Mouse (Mus musculus) c-Kit-positive CD71-positive TER-119-positive erythroid progenitor cells, embryonic 14.5 days (primary cell): ENCODE measurements around the gene Gtpbp4.
"Not testable (repeated sequence)": the region's sequence is repeated elsewhere in the genome, so short reads cannot be mapped to it uniquely, and the experiment has no call there.

ENCODE experiments used
- DNase-seq: peaks from one replicate; pipeline ENCODE4 v3.0.0-alpha.2; 2013; ENCODE audit warnings: low spot score

Gene Gtpbp4

DNA sequence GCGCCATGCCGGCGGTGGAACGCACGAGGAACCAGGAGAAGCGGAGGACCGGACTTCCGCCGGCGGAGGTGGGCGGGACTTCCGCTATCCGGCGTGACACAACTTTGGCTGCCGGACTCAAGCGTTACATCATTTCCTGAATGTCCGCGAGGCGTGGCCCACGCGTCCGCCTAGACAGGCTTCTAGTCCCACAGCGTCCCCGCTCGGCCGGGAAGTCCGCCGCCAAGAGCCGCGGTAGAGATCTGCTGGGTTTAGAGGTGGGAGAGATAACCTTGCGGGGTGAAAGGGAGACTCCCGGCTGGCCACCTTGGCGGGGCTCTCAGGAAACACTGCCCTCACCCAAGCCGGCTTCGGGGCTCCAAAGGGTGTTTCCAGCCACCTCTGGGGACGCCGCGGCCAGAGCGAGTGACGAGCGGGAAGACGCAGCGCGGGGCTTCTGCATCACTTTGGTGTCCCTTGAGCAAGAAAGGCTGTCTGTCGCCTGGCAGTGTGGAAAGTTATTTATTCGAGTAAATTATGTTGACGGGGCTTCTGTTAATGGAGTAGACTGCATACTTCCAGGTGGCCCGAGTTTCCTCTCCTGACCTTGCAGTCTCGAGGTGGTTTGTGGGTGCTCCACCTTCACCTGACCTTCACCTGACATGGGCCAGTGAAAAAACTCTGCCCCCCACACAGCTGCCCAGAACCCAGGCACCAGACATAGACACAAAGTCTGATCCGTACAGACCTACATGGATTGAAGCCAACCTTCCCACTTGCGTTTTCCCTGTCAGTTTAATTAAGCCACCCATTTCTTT is at the start of gene Gtpbp4:
TSS of gene Gtpbp4 (minus strand) at position 94 of the 797 bp plus-strand sequence.
- peak; percentile 97 for DNase-seq

DNA sequence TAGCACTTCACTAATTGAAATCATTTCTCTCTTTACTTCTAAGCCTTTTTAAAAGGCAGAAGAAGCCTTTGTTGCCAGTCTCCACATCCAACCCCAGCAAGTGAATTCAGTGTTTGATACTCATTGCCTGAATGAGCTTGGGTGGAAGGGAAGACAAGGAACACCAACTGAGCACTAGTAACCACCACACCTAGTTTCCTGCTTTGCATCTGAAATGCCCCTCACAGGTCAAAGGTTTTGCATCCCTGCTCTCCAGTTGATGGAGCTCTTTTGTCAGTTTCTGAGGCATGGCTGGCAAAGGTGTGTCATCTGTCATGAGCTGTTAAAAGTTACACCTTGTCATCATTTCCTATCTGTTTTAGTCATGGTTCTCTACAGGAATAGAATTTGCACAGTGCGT is 48.8 kb upstream of the Gtpbp4 start:
- no peak for DNase-seq

DNA sequence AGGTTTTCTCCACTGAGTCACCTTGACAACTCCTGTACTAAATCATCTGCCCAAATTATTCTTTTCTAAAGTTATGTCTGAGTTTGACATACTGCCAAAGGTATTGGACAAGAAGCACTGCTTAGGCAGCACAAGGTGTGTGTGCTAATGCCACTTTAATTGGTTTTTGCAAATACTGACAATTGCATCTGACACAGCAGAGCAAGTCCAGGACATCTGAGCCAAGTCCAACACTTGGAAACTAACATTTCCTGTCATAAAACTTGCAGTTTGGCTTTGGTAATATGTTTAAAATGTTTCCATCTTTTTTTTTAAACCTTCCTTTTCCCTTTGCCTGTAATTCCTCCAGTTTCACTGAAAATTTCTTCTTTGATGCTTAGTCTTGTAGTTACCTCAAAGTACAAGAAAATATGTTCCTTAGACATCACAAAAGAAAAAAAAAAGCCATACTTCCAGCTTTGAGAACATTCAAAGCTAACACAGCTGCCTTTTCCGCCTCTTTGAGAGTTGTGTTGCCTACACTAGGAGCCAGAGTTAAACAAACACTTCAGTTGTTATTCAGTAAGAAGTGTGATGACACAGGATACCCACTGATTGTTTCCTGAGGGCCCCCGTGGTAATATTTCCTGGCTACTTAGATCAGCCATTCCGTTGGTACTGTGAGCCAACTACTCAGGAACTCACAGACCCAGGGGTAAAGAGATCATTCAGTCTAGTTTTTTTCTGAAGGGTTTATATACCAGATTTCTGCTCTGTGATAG is 47.6 kb upstream of the Gtpbp4 start:
- no peak for DNase-seq

DNA sequence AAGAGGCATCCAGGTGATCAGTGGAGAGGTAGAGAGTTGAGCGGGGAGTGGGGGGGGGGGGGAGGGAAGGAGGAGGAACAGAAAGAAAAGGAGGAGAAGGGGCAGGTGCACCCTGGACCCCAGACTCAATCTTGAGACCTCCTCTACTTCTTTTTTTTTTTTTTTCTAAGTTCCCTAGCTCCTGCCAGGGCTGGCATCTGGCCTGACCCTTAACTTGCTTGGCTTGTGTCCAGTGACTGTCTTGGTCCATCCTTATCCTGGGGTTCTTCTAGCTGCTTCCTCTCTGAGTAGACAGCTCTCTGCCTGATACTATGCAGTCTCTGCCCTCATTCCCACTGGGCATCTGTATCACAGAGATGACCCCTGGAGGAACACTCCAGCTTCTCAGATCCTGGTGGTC is 44.7 kb upstream of the Gtpbp4 start:
- DNase-seq = no peak

DNA sequence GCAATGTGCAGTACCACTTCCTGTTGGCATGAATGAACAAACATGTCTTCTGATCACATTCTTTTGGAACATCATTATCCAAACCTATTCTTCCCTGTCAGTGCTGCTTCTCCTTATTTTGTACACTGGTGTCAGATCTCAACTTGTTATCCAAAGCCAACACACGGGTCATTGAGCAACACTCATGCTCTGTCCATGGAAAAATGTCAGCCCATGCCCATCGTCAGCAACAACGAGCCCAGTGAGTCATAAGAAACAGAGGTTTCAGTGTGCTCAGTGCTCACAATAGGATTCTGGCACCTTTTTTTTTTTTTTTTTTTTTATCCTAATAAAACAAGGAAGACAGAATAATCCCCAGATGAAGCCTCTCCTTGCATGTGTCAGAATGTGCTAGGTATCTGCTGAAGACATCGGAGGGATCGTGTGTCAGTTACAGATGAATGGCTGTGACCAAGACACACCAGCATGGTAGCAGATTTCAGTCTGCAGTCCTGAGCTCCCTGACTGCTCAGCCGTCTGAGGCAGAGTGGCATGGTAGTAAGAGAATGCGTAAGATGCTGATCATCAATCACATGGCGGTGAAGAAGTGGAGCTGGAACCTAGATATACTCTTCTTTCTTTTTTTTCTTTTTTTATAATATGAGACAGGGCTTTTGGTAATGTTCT is 36.2 kb upstream of the Gtpbp4 start:
- DNase-seq = no peak

DNA sequence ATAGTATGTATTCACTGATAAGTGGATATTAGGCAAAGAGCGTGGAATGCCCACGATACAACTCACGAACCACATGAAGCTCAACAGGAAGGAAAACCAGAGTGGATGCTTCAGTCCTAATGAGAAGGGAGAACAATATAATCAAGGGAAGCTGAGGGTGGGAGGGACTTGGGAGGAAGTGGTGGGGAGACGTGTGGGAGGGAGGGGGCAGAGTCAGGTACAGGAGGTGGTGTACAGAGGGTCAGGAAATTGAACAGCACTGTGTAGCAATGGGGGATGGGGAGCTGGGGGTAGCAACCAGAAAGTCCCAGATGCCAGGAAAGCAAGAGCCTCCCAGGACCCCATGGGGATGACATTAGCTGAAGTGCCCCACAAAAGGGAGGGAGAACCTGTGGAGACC is 34.5 kb upstream of the Gtpbp4 start:
- DNase-seq = no peak

DNA sequence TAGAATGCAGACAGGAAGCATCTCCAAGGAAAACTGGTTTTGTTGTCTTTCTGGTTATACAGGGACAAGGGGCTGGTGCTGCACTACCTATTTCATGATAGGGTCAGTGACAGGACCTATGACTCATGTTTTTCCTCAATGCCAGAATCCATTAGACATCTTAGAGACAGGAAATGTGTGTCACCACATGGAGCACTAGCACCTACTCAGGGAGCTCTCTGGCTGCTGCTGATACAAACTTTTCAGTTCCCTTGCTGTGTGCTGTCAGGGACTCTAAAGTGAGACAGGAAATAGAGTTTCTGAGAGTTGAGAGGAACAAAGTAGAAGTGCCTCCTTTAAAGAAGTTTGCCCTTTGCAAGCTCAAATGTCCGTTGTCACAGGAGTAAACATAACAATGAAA is 31.4 kb upstream of the Gtpbp4 start:
- DNase-seq = no peak

DNA sequence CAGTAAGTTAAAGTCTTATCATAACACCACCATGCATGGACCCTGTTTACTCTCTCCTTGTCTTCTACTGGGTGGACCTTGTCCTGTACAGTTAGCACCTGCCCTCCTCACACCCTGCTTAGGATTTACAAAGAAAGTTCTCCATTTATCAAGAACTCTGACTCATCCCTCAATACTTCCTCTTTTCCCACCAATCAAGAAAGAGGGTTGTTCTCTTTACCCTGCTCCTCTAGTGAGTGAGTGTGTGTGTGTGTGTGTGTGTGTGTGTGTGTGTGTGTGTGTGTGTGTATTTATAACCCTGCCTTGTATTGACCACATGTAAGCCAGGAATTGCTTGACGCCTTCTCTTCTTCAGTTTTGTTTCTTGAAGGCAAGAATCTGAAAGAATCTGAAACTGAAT is 26.7 kb upstream of the Gtpbp4 start:
- DNase-seq = no peak

DNA sequence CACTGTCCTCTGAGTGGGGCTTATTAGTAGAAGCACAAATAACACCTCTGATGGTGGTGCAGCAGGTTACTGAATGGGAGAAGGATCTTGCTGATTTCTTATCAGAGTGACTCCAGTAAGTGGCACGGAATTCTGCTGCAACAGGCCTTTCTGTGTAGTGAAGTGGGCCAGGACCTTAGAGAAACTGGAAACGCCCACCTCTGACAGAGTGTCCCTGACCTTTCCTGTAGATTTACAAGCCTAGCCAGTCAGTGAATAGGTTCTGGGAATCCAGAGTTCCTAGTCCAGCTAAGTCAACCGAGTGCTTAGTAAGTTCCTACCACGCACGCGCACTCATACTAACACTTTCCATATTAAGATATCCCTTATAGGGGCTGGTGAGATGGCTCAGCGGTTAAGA is 25.7 kb upstream of the Gtpbp4 start:
- DNase-seq = no peak

DNA sequence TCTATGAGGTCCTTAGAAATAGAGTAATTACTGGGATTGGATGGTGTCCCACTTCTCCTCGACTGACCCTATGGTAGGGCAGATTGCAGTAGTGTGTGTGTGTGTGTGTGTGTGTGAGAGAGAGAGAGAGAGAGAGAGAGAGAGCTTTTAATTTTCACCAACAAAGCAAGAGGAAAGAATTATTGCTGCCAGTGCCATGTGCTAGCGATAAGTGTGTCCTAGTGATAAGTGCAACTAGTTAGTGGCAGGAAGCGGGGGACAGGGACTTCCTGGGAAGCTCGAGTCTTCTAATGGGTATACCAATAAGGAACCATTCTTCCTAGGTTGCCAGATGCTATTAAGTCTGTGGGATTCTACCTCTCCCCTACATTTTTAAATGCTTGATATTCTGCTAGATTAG is 23.8 kb upstream of the Gtpbp4 start:
- DNase-seq = no peak

DNA sequence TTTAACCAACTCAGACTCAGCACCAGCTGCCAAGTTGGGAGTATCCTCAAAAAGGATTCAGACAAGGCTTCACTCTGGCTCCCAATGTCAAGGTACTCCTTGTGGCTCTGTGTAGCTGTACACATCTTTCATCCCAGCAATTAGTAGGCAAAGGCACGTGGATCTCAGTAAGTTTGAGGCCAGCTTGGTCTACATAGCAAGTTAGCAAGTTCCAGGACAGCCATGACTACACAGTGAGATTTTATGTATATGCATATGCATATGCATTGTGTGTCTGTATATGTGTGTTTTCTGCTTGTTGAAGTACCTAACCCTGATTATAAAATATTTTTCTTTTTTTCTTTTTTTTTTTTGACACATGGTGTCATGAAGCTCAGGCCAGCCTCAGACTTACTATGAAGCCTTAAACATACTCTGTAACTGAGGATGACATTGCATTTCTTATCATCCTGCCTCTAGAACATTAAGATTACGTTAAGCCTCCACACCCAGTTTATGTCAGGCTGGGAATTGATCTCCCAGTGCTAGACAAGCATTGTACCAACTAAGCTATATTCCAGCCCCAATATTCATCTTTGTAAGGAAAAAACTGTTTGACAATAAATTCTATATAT is 23.2 kb upstream of the Gtpbp4 start:
- DNase-seq = peak; percentile 83

DNA sequence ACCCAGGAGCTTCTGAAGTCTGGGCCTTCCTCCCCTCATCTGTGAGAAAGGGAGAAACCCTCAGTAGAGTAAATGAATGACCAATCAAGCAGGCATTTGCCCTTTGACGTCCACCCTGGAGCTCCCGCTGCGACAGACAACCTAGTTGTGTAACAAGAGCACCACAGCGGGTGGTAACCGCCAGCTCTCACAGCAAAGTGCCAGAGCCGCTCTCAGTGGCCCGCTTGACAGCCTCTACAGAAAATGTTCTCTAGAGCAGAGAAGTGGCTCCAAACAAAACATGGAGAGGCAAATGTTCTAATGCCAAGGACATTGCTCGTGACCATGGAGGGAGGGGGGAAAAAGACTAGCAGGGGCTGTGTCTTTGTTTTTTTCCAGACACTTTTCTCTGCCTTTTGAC is 21.3 kb upstream of the Gtpbp4 start:
- no peak for DNase-seq

DNA sequence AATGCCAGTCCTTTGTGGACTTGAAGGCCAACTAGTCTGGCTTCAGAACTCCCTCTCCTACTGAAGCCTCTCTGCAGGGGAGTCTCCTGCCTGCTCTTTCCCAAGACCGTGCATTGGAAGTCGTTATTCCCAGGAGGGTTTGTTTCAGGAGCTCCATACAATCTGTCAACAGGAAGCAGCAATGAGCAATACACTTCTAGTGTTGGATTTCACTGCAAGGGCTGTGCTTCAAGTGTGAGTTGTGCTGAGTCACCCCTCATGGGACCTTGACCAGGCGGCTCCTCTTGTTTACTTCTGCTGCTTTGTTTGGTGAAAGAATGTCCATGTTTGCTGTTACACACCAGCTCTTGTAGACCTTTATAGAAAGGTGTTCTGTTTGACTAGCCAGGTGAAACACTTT is 18.5 kb upstream of the Gtpbp4 start:
- DNase-seq = peak; percentile 46

DNA sequence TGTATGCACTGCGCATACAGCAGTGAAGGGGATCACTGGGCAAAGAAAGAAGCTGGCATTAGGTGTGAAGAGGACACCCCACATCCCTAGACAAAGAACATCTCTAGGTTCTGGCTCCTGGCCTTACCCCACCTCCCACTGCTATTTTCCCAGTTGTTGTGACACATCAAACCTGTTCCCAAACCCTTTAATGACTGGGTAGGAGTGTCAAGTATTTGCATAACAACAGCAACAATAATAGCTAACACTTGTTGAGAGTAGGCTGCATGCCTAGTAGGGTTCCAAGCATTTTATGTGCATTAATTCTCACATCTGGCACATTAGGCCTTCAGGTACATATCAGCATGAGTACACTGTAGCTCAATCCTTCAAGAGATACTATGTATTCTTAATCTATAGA is 17.6 kb upstream of the Gtpbp4 start:
- no peak for DNase-seq

DNA sequence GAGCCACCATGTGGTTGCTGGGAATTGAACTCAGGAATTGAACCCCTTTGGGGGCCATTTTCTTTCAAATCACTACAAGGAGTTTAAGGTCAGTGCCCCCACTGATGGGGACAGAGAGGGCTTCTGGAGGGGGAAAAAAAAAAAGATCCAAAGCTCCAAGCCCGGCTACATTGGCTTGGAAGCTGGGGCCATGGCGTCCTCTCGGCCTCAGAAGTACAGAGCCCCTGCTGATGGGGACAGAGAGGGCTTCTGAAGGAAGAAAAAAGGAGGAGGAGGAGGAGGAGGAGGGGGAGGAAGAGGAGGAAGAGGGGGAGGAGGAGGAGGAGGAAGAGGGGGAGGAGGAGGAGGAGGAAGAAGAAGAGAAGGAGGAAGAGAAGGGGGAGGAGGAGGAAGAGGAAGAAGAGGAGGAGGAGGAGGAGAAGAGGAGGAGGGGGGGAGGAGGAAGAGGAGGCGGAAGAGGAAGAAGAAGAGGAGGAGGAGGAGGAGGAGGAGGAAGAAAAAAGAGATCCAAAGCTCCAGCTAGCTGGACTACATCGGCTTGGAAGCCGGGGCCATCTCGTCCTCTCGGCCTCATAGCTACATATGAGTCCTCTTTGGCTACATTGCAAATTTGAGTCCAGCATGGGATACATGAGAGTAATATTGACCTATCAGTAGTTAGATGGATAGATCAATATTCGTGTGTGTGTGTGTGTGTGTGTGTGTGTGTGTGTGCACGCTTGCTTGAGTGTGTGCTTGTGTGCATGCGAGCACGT is 15.9 kb upstream of the Gtpbp4 start:
- DNase-seq = peak; percentile 99

DNA sequence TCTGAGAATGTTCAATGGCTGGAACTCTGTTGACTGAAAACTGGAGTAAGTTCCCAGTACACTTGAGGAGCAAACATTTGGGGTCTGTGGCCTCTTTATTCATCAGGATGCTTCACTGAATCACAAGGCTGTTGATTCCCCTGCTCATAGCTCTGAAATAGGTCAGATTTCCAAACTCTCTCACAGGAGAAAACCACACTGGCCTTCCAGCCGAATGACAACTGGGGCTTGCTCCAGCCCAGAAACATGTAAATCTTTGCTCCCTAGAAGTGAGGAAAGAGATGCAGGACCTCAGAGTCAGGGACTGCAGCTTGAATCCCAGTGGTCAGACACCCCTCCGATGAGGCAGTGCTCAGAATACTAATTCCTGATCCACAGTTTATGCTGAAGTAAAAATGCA is 7.4 kb upstream of the Gtpbp4 start:
- no peak for DNase-seq

DNA sequence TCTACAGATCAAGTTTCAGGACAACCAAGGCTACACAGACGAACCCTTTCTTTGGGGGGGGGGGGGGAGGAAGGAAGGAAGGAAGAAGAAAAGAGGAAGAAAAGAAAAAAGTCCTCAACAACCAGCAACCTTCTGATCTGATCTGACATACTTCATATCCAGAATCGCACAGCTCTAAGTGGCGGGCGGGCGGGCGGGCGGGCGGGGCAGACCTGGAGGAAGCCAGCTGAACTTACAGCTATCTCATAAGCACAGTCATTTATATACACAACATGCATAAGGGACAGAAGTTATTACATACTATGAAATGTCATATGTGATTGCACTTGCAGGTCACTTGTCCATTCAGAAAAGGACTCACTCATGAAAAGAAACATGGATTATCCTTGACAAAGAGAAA is 3.6 kb upstream of the Gtpbp4 start:
- DNase-seq = peak; percentile 32

DNA sequence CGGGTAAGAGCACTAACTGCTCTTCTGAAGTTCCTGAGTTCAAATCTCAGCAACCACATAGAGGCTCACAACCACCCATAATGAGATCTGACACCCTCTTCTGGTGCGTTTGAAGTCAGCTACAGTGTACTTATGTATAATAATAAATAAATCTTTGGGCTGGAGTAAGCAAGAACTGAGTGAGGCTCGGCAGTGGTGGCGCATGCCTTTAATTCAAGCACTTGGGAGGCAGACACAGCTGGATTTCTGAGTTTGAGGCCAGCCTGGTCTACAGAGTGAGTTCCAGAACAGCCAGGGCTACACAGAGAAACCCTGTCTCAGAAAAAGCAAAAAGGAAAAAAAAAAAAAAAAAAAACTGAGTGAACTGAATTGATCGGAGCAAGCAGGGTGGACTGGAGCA is 1.3 kb upstream of the Gtpbp4 start:
- DNase-seq = not testable (repeated sequence)

DNA sequence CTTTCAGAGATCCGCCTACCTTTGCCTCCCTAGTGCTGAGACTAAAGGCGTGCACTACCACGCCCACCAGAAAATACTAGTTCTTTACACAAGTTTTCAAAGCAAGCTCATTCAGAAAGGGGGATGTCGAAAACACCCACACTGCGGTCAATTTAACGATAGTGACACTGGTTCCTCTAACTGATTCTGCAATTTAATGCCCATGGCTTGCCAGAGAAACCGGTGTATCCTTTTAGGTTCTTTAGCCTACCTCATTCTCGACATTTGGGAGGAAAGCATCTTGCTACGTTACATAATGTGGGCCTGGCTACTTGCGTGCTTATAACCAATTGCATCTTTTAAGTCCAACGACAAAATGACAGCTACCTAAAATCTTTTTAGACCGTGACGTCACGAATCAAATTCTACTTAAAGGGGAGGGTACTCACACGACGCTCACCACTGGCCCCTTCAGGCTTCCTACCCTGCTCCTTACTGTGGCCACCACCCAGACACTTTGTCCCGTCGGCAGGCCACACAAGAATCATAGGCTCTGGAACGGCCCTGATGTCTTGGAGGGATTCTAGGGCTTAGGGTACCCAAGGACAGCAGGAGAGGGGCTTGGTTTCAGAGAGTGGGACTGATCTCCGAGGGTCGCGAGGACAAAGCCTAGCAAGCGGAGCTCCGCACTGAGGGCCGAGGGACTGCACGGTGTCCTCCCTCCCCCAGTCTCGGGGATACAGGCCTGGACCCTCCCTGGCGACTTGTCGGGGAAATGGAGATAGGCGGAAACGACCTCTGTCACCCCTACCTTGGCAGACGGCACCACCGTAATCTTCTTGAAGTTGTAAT is 509 bp downstream of the Gtpbp4 start:
- DNase-seq = peak; percentile 29

DNA sequence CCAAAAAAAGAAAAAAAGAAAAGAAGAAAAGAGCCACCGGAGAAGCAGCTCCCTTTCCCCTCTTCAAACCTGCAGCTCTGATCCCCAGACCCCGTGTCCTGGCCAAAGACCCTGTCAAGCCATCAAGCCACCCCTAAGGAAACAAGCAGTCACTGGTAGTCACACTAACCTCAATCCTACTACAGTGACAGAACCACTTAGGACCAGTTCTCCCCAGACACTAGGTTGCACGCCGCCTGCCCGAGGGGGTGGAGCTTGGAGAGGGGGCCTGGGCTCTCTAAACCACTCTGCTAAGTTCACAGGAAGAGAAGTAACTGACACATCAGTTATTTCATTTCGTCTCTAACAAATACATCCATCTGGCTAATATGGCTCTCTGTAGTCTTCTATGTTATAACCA is 3.7 kb downstream of the Gtpbp4 start:
- no peak for DNase-seq

DNA sequence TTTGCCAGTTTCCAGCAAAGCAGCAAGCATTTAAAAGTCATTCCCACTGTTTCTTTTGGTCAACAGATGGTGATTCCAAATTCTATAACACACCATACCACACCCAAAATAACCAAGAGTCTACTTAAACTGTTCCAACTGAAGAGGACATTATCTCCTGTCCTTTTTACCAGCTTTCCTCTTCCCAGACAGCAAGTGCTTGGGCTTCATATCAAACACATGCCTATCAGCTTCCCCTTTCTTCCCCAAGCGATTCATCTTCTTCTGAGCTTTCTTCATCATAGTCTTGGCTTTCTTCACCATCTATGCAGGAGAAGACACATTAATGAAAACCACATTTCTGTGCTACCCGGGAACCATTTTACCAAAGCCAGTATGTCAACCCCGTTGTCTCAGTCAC is 22.9 kb downstream of the Gtpbp4 start:
- no peak for DNase-seq
